Mouse (Mus musculus): Measurements from ENCODE around the gene Hoxd3.

Gene Hoxd3

DNA sequence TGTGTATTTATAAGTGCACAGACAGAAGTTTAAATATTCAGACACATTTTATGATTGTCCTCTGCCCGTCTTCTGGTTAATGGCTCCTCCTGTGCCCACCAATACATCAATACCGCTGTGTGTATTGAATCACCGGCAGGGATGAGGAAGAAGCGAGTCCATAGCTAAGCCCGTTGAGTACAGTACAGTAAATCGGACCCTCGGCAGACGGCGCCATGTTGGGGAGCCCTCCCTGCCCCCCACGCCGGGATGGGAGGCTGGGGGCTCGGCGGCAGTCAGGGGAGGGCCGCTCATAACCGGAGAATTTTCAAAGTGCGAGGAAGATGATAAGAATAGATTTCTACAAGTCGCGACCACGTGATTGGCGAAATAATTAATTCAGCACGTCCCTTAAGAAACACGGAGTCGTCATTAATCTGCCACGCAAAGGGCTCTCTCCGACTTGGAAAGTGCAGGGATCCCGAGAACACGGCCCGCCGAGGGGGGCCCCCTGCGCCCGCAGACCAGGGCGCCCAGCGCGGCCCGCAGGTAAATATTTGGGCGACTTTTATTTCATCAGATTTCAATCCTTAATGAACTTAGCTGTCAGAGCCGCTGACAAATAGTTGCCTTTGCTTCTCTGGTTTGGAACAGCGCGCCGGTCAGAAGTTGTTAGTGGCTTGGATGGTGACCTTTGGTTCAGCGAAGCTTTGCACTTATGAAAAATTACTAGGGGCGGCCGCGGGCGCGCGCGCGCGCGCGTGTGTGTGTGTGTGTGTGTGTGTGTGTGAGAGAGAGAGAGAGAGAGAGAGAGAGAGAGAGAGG lies 21.0 kb downstream of the Hoxd3 start:
- no peak for DNase-seq

DNA sequence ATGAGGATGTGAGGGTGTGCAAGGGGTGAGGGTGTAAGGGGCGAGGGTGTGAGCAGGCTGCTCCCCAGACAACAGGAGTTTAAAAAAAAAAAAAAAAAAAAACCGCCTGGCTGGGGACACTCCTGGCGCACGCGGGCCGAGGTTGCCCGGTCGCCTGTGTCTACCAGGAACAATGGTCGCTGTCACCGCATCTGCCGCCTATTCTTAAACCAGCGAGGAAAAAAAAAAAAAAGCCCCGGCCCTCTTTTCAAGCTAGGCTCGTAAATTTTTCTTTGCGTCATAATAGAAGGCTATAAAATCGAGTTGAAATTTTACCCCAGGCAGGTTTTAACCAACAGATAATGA lies 21.6 kb downstream of the Hoxd3 start:
- no peak for DNase-seq

DNA sequence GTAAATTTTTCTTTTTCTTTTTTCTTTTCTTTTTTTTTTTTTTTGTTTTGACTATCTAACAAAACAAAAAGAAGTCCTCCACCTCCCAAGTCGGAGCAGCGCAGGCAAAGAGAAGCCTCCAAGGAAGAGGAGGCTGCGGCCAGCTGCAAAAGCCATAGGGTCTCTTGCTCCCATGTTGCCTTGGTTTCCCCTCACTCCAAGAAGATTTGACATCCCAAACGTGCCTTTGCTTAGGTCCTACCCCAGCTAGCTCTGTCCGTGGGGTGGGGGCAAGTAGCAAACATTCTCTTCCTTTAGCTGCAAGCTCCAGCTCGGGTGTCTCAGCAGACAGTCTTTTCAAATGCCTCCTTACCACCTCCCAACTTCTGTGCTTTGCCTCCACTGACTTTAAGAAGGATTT lies 22.0 kb downstream of the Hoxd3 start:
- no peak for DNase-seq

DNA sequence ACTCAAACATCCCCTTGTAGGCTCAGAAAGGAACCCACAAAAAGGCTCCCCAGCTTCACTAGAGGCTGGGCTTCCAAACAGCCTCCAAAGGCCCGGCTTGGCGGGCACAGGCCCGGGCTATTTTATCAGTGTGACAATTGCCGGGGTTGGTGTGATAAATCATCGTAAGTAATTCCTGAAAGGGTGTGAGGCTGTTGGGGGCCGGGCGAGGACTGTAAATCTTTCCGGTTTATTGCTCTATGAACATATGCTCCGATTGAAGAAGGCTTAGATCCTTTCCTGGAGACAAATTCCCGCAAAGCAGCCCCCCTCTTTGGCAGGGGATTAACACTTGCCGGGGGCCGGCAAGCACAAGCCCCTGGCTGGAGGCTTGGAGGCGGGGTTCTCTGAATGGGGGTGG lies 22.7 kb downstream of the Hoxd3 start:
- DNase-seq: no peak

DNA sequence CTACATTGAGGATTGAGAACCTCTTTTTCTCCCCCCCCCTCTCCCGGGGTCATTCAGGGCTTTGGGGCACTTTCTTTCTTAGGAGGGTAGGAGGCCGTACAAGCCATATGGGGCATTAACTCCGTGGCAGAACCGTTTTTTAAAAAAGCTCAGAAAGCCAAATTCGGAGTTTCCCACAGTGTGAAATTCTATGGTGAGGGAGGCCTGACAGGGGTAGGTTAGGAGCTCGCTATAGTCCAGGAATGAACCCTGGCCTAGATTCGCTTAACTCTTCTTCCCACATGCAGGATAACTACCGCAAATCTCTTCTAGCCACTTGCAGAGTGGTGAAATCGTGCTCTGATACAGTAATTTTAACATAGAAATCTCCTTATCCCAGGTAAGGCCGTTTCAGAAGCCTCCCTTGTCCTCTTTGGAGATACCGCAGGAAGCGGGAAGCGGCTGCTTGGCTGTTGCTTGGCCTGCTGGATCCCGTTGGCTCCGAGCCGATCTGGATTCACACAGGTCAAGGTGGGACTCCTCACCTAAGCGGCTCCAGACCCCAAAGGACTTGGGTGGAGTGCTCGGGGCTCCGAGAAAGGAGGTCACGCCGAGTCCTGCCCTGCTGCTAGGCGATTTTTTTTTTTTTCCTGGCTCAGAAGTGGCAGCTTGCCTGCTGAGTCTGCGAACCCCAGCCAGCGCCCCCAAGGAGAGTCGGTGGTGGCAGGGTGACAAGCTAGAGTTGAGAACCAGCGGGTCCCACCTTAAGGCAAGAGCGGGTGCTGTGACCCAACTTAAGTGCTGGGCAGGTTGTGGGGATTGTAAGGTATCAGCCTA lies 23.5 kb downstream of the Hoxd3 start:
- DNase-seq: no peak

DNA sequence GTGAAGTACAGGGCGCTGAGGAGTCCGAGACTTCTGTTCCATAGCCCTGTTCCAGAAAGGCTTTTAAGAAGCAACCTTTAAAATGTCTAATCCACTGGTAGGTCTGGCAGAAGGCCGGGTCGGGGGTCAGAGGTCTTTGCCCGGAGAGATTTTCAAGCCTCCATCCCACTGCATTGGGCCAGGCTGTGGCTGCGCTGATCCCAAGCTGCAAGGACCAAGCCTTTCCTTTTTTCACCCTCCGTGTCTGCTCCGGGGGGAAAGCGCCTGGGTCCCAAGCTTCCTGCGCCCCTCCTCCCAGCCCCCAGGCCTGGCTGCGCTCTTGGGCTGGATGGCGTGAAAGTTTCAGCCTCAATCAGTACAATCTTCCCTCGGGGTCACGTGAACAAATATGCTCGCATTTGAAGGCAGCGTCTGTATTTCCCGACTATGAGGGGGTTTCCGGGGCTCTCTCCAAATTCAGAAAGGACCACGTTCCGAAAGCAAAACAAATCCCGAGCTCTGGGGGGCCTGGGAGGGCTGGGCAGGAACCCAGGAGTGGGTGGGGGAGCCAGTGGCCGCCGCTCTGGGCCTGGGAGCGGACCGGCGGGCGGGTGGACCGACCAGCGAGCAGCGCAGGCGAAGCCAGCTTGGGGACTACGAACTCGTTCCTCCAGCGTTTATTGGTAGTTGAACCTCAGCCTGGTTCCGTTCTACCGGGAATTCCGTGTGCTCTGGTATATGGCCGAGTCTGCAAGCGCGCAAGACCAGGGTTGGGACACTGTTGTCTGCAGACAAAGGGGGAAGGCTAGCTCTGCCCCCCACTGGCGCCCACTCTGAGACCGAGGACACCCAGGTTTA lies 24.3 kb downstream of the Hoxd3 start:
- no peak for DNase-seq

DNA sequence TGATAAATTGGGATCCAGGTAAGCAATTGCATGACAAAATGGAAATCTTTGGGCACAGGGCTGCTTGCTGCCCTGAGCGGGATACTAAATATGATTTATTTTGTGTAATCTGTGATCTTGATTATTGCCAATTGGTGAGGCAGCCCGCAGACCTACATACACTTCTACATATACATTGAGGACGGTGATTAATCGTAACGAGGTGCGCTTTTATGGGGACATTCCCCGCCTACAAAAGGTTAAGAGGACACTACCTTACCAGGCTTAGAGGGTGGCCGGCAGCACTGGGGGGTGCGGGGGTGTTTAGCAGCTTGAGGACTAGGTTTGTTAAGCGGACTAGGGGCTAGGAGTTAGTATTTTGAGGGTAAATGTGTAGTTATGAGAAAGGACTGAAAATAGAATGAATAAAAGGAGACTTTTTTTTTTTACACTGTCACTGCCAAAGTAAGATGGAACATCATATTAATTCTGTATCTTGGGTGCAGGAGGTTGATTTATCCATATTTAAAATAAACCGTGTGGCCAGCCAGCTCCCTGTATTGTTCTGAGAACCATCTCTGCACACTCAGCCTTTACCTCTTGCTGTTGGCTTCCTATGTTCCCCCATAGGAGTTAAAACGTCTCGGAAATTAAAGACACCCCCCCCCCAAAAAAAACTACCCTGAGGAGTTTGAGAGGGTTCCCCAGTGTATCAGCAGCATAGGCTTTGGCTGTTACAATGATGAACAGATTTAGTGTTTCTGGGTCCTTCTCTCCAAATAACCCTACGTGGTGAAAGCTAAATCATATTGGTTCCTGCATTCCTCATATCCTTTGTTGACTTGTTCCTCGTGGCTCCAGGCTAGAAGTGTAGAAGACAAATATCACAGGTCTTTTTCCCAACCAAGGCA lies 25.2 kb downstream of the Hoxd3 start:
- DNase-seq: no peak

DNA sequence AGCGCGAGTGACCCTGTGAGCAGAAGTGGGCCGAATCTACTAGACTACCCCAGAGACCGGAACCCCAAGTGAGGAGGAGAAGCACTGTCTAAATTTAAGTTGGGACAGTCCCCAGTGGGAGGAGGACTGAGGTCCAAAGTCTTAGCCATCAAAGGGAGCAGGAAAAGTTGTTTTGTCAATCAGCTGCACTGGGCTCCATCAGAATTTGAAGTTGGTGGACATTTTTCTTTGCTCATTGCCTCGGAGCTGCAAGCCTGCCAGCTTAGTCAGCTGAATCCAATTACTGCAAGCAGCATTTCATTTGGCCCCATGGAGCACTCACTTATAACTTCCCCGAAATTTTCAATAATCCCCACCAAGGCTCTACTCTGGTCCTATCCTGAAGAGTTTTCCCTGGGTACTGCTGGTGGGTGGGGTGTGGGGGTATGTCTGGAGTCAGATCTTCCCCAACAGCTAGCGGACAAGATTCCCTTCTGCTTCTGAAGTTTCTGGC lies 25.9 kb downstream of the Hoxd3 start:
- no peak for DNase-seq

DNA sequence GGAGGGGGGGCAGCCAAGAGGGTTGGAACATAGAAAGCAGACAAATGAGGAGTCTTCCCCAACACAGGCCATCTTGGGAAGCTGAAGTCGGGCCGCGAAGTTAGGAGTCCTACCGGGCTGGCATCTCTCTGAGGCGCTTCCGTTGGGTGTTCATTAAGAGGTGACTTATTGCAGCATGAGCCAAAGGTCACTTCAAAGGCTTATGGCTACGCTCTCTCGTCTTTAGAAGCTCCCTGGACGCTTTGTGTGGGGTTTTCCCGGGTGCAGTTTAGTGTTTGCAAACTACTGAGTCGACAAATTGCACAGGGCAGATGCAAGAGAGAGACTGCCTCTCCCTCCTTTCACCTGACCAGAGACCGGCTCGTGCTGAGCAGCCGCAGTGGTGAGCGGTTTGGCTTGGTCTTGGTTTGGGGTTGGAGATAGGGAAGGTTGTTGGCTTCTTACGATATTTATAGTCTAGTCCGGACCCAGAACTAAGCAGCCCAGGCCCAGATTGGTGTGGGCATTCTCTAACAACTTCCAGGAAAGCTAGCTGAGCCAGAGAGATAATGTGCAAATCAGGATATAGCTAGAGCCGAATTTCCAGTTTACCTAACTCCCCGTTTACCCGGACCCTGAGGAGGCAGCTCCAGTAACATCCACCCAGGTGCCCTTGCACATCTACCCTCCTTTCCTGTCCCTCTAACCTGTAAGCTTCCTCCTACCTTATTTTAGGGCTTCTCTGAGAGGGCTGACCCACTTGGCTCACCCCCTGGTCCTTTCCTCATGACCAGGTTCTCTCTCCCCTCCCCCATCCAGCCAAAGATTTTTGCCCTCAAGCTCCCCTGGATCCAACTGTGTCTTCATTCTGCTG lies 27.1 kb downstream of the Hoxd3 start:
- DNase-seq: no peak

DNA sequence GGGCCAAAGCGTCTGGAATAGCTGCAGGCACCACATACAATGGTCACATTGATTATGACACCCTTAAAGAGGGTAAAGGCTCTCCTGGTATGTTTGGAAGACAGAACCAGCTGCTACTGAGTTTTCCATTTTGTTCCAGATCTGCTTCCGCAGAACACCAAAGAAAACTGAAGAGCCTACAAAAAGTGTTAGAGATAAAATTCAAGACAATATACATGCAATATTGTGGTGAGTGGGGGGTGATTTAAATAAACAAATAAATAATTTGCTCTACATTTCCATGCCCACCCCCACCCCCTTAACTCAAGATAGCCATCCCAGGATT lies 27.7 kb downstream of the Hoxd3 start:
- no peak for DNase-seq

DNA sequence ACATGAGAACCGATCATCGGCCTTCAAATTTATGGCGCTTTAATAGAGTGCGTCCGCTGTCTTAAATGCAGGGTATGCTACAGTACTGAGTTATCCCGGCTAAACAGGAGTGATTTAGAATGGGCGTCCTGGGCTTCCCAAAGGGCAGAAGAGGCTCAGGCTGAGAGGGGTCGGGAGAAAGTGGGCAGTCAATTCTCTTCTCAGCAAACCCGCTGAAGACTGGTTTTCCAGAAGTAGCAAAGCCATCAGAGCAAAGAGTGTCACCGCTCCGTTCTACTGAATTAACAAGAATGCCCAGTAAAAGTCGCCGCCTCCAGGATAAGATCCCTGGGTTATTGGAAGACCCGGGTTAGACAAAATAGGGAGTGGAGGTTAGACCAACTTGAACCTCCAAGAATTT lies 28.1 kb downstream of the Hoxd3 start:
- DNase-seq: no peak

DNA sequence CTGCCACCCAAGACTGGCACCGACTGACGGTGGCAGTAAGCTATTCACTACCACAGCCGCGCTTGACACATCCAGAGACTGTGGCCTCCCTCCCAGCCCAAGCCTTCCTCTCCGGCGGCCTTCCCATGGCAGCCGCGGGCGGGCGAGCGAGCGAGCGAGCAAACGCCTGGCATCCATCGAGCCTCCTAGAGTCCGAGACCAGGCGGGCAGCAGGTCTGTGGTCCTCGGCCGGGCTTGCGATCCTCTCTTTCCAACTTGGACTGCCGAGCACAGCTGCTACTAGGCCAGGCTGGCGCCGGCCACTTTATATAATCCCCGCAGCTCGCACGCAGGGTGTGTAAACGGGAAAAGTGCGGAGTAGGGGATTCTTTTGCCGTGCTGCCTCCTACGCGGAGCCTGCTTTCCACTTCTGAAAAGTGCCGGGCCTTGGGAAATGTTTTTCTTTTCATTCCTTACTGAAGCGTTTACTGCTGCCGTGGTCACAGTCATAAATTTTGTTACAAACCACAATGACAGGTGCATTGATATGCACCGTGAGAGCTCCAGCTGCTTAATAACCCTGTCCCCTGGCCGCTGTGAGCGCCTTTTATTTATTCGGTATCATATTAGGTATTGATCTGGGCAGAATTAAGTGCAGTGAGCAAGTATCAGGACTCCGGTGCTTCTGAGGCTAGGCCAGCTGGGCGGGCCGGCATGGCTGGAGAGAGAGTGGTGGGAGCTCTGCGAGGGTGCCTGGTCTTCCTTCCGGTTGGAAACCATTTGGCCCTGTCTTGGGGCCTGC lies 28.8 kb downstream of the Hoxd3 start:
- DNase-seq: no peak

DNA sequence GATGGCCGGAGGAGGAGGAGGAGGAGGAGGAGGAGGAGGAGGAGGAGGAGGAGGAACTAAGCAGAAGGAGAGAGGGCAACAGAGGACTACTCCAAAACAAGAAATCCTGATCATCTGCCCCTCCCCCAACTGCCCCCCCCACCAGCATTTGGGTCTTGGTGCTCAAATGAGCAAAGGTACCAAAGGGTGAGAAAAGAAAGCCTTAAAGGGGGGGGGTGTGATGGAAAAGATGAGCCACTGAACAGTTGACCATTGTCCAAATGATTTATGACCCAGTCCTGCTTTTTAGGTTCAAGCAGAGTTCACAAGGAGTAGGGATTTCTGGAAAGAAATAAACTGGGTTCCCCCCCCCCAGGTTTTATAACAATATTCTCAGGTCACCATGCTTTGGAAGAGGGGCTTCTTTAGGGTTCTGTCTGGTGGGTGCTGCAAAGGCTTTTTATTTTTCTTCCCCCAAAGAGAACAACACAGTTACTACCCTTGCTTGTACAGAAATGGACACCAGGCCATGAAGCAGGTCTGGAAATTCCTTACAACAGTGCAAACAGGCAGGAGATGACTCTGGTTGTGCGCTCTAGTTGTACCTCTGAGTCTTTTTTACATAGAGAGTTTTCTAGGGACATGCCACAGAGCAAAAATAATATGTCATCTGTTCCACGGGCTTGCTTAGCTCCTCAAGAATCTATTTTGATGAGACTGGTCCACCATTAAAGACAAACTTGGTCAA lies 29.7 kb downstream of the Hoxd3 start:
- no peak for DNase-seq

DNA sequence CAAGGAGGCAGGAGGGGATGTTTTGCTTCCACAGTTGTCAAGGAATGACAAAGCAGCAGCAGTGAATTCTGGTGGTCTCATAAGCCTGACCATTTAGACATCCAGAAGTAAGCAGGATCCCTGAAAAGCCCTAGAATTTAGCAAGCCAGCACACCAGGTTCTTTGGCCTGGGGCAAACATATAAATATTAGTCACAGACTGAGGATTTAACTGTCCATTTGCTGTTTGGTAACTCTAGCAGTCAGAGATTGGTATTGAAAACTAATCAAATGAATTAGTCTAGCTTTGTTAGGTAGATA lies 30.2 kb downstream of the Hoxd3 start:
- no peak for DNase-seq

DNA sequence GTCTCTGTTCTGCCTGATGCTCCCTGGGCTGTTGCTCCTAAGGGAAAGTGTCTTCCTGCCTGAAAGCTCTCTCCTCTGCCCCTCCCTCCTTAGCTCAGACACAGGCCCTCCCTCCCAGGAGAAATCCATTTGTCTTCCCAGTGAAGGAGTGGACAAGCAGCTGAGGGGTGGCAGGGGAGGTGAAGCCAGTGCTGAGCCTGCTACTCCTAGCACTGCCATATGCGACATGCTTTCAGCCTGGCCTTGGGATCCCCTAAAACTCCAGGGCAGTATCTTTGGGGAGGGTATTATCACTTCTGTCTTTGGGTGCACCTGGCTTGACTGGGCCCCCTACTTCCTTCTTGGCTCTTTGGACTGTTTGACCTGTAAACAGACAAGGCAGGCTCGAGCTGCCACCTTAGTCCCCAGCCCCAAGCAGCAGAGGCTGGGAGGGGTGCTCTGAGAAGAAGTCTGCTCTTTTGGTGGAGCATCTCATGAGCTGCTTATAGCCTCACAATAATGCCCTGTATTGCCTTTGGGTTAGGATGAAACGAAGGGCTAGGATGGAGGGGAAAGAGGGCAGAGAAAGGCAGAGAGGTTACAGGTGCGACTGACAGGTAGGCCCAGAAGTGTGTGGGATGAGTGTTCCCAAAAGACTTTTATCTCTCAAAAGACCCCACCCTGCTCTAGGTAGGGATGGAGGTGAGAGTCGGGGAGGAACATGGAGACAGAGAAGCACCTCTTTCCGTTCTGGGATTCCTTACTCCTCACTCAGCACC lies 34.0 kb downstream of the Hoxd3 start:
- DNase-seq: no peak

DNA sequence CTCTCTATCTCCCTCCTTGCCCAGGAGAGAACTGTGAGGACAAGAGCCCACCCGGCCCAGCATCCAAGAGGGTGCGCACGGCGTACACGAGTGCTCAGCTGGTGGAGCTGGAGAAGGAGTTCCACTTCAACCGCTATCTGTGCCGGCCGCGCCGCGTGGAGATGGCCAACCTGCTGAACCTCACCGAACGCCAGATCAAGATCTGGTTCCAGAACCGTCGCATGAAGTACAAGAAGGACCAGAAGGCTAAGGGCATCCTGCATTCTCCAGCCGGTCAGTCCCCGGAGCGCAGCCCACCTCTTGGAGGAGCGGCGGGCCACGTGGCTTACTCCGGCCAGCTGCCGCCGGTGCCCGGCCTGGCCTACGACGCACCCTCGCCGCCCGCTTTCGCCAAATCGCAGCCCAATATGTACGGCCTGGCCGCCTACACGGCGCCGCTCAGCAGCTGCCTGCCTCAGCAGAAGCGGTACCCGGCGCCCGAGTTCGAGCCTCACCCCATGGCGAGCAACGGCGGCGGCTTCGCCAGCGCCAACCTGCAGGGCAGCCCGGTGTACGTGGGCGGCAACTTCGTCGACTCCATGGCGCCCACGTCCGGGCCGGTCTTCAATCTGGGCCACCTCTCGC lies 34.7 kb downstream of the Hoxd3 start:
- no peak for DNase-seq

DNA sequence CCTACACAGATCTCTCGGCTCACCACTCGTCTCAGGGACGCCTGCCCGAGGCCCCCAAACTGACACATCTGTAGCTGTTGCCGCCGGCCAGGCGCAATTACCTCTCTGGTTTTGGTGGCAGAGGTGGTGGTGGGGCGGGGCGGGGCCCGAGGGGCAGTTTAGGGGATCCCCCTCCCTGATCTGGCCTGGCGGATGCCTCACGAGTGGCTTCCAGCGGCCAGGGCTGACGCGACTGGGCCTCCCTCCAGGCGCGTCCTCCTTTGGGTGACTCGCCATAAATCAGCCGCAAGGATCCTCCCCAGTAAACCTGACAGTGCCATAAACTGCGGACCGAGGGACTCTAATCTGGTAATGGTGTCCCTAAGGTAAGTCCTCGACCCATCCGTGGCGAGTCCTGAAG lies 35.3 kb downstream of the Hoxd3 start:
- no peak for DNase-seq

DNA sequence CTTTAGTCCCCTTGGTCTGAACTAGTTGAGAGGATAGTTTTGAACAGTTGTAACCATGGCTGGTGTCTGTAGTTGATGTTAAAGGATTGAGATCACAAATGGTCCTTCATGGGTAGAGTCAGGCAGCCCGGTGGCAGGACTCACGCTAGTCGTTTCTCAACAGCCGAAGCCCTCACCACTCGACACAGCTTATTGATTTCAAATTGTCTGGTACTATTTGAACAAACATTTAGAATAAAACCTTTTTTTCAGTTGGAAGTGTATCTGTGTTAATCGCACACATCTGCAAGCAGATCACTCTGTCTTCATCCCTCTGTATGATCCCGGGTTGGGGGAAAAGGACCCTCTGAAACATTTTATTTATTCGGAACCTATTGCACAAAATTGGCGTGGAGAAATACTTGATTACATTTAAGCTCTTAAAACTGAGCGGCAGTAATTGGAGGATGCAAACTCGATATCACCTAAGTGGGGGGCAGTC lies 36.0 kb downstream of the Hoxd3 start:
- DNase-seq: no peak

Measured in cerebellum, adult 18-20 months (tissue).